Mouse (Mus musculus): ENCODE measurements at regions not wholly inside any gene's neighbourhood (a gene's known extent, or its start where the extent isn't known, plus 50 kb on each side); places are given as distances from the start of the nearest gene placed in this dataset.

- no peak for TF ChIP-seq TCF12 (IDR thresholded peaks at IDR 0.05; ENCODE audit: low read depth, low read length)
- TF ChIP-seq E2F4 (IDR thresholded peaks at IDR 0.05; ENCODE audit: borderline replicate concordance, low read depth, low read length), result no peak
- no peak for TF ChIP-seq CTCF (IDR thresholded peaks at IDR 0.05 in 2 of 3, conservative IDR thresholded peaks at IDR 0.05 in 1 of 3; ENCODE audit: control insufficient read depth in 1 of 3, insufficient read depth in 1 of 3, low read depth in 2 of 3, low read length in 3 of 3, poor library complexity in 1 of 3, severe bottlenecking in 1 of 3)
- no peak for TF ChIP-seq MAZ (IDR thresholded peaks at IDR 0.05; ENCODE audit: low read depth, low read length)
- TF ChIP-seq RCOR1 (IDR thresholded peaks at IDR 0.05; ENCODE audit: low read depth, low read length), result no peak
- no peak for TF ChIP-seq MEF2A (IDR thresholded peaks at IDR 0.05; ENCODE audit: extremely low read depth, insufficient replicate concordance, low read depth, low read length, poor library complexity, severe bottlenecking)
- no peak for TF ChIP-seq USF1 (IDR thresholded peaks at IDR 0.05; ENCODE audit: low read depth, low read length)
- TF ChIP-seq POLR2AphosphoS2 (IDR thresholded peaks at IDR 0.05; ENCODE audit: low read length), result no peak
- TF ChIP-seq POLR2A (IDR thresholded peaks at IDR 0.05; ENCODE audit: control insufficient read depth in 1 of 2, insufficient read depth in 1 of 2, low read depth in 1 of 2, low read length in 2 of 2, poor library complexity in 1 of 2), result no peak
- TF ChIP-seq CHD1 (IDR thresholded peaks at IDR 0.05; ENCODE audit: low read depth, low read length), result no peak
Observed at GRCm38 (mm10) chr3:104293869-104294268, 73.7 kb upstream of the Magi3 start.

All from MEL (cell line).